Mouse (Mus musculus): ENCODE measurements at regions not wholly inside any gene's neighbourhood (a gene's known extent, or its start where the extent isn't known, plus 50 kb on each side); places are given as distances from the start of the nearest gene placed in this dataset.

DNA sequence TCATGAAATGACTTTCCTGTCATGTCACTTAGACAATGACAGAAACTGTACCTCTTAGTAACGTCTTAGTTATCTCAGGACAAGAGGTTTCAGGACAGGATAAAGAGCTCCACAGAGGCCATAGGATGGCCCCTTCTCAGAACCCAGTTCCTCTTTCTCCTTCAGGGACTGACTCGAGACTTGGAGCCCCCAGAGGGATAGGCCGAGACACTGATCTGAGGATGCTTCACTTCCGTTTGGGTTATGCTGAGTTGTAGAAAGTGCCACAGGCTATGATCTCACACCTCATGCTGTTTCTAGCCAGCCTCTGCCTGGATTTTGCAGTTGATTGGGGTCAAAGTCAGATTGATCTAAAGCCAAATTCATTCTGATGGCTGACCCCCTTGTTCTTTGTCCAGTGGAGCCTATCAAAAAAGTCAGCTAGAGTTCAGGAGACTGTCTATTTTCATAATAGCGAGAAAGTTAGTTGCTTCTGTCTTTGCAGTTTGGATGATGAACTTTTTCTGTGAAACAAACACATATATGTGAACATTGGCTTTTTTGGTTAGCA, 70.7 kb downstream of the Sult3a2 start:
- TF ChIP-seq CTCF (IDR thresholded peaks at IDR 0.05; ENCODE audit: low read depth, low read length) (no peak), POLR2A (IDR thresholded peaks at IDR 0.05; ENCODE audit: extremely low read depth, insufficient read depth, low read length) (no peak)
